Mouse (Mus musculus): Measurements from ENCODE around the gene Fbxo36.

DNA sequence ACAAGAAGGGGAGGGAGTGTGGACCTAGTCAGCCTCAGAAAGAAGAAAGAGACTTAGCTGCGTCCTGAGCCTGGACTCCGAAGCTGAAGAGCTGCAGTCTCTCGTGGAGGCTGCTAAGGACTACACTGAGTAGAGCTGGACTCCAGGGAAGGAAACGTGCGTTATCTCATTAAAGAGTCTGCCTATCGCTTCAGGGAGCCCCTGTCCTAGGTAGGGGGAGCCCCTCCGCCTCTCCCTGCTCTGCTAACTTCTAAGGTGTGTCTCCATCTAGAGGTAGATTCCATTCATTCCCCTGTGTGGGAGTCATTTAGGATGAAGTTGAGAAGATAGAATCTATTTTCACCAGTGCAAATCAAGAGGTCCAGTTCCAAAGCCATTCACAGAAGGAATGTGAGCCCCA lies 29.9 kb downstream of the Fbxo36 start:
- TF ChIP-seq POLR2A (IDR thresholded peaks at IDR 0.05; ENCODE audit: control insufficient read depth, extremely low read depth, insufficient read depth, low read length, poor library complexity): no peak
- TF ChIP-seq CTCF (IDR thresholded peaks at IDR 0.05; ENCODE audit: borderline replicate concordance, control insufficient read depth, extremely low read depth, insufficient read depth, low read length, poor library complexity): no peak
